Comparison of ENCODE assay signal across 8 mouse cellular contexts in genomic region chr14:79467621-79468020, GRCm38 (mm10).
DNase-seq lines count a peak whose midpoint lies in the region.

No protein-coding gene starts in this region.

- DNase-seq in embryo, embryonic 10 days (ENCODE audit: low spot score), result peak; percentile 81
- no peak for DNase-seq in embryo, embryonic 9.5 days (ENCODE audit: extremely low spot score)
- DNase-seq in ovary, postnatal 14 days (ENCODE audit: low spot score), result peak; percentile 40
- no peak for DNase-seq in ovary, postnatal 10 days (ENCODE audit: low spot score)
- peak; percentile 49 to 53 for DNase-seq in cerebellum, postnatal 36 days
- DNase-seq in kidney, postnatal 14 days, result peak; percentile 78
- DNase-seq in lung, postnatal 25 days (ENCODE audit: low spot score), result peak; percentile 53
- peak; percentile 42 for DNase-seq in thymus, postnatal 25 days

Comparison
In these comparisons a context has a peak if more than half of its experiments do, and no peak if none do; other contexts are left out.
1. DNase-seq: peak in embryo, embryonic 10 days (single experiment), ovary, postnatal 14 days (single experiment), cerebellum, postnatal 36 days (2 of 2), kidney, postnatal 14 days (single experiment), lung, postnatal 25 days (single experiment) and thymus, postnatal 25 days (single experiment); none in embryo, embryonic 9.5 days (single experiment) and ovary, postnatal 10 days (single experiment).